Mouse (Mus musculus) limb, embryonic 13.5 days (tissue): Measurements from ENCODE around the gene Il2ra. TPM values are rescaled to one million over a fixed set of nuclear protein-coding genes. Genes with fewer than 3 reads are reported as not detected.

Experiments
- polyA plus RNA-seq: library from polyadenylated mRNA; unstranded; fragments of >200 nt; fragmentation: Nextera tagmentation; extraction: Ambion mirVana; gene quantifications from 2 replicates; pipeline ENCODE4 v1.2.1, GENCODE M21; 2015

The Il2ra gene
- polyA plus RNA-seq, 1 experiment from 2014 or later = not detected

Other genes starting within 250 kb of the Il2ra start
- 16.5 and 17.8 TPM in 2 replicates for gene Pfkfb3, start 88.7 kb upstream of the Il2ra start, polyA plus RNA-seq
- gene Rbm17, start 38.7 kb upstream of the Il2ra start, polyA plus RNA-seq = 172 TPM in 2 replicates
- gene Gm17490, start 16.5 kb upstream of the Il2ra start, polyA plus RNA-seq = not detected in 2 replicates
- 1.6 and 2.1 TPM in 2 replicates for gene Il15ra, start 62.5 kb downstream of the Il2ra start, polyA plus RNA-seq
- gene Fbh1, start 134.8 kb downstream of the Il2ra start, polyA plus RNA-seq = 132 and 144 TPM in 2 replicates
- gene Ankrd16, start 135.1 kb downstream of the Il2ra start, polyA plus RNA-seq = 49.0 and 54.5 TPM in 2 replicates